Mouse (Mus musculus): ENCODE results near the gene Suclg2. TPM values are rescaled to one million over a fixed set of nuclear protein-coding genes. Genes with fewer than 3 reads are reported as not detected.
"Not testable (repeated sequence)": the region's sequence is repeated elsewhere in the genome, so short reads cannot be mapped to it uniquely, and the experiment has no call there.

Gene Suclg2
- total RNA-seq, 2 experiments from 2014 or later = 13.3 to 16.5 TPM

DNA sequence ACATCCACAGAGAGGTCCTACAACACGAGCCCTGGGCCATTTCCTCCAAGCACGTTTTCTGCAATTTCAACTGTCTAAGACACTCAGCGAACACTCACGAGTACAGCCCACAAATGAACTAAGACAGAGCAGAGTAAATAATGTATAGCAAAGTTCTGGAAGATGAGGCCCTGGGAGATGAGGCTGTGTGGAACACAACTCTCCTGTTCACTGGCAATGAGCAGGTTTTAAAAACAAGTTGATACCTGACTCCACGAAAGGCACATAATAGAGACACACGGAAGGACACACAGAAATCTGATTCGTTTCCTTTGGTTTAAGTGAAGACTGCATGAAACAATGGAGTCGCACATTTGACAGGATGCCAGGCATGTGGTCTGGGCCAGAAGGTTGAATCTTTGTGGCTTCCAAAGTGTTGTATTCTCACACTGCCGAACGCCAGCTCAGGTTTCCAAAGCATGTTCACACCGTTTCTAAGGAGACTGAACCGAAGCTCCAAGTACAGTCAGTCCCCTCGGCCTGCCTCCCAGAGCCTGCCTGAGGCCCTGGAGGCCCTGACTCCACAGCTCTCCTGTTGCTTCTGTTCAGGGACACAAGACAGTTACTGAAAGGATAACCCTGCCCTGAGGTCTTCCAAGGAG is 68.4 kb downstream of the Suclg2 start:
- H3K27ac ChIP-seq = no peak overlapping the region
- no peak overlapping the region for H3K4me3 ChIP-seq
- no peak for TF ChIP-seq CTCF (conservative IDR thresholded peaks at IDR 0.05)
- no peak for DNase-seq (ENCODE audit: low spot score in 2 of 2)

DNA sequence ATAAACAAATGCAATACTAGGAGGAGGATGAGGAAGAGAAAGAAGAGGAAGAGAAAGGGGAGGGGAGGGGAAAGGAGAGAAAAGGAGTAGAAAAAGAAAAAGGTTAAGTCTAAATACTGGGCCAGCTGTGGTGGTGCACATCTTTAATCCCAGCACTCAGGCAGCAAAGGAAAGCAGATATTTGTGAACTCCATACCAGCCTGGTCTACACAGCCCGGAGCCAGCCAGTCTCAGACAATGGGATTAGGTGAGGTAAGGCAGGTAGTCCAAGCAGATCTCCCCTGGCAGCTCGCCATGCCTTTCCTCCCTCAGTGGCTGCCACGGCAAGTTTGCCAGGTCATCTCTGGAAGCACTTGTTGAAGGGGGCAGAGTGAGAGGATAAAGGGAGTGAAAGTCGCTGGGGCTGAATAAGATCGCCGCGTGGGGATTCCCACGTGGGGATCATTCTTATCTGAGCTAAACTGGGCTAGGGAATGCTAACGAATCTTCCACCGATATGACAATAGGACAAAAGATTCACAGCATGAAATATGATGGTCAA is 69.4 kb downstream of the Suclg2 start:
- TF ChIP-seq CTCF (conservative IDR thresholded peaks at IDR 0.05) = no peak
- no peak for DNase-seq (ENCODE audit: low spot score in 2 of 2)
- Histone ChIP-seq H3K27ac (no peak overlapping the region), H3K4me3 (no peak overlapping the region)

DNA sequence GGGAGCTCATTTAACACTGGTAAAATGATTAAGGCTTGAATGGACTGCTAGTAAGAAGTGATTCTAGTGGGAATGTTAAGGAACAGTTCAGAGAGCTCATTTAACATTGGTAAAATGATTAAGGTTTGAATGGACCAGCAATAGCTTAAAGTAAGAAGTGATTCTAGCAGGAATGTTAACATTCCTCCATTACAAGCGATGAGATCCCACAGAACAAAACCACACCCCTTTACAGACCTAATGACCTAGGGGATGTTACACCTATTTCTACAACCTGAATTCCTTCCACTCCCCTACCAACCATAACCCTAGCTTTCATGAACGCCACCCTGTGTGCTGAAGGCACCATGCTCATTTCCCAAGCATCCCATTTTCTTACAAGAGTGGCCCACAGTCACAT is 81.2 kb downstream of the Suclg2 start:
- Histone ChIP-seq H3K4me3 (no peak overlapping the region), H3K27ac (no peak overlapping the region)
- no peak for DNase-seq (ENCODE audit: low spot score in 2 of 2)
- TF ChIP-seq CTCF (conservative IDR thresholded peaks at IDR 0.05) = no peak

DNA sequence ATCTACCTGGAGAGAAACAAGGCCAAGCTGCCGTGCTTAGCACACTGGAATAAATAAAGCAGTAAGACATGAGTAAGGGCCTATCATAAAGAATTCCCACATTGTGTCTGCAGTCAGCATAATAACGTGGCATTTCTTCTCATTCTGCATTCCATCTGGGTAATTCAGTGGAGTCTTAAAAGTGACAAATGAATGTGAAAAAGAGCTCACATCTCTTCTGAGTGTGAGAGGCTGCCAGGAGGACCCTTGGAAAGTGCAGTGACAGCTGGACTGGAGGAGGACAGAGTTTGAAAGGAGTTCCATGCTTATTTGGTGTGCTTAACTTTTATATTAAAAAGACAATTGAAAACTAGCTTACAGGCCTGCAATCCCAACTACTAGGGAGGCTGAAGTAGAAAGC is 83.2 kb downstream of the Suclg2 start:
- TF ChIP-seq CTCF (conservative IDR thresholded peaks at IDR 0.05) = no peak
- DNase-seq (ENCODE audit: low spot score in 2 of 2) = peak in 1 of 2 experiments; percentile 45
- Histone ChIP-seq H3K27ac (0 out of 2 replicates have a peak overlapping the region, but pooled peaks have one; percentile 36), H3K4me3 (no peak overlapping the region)

DNA sequence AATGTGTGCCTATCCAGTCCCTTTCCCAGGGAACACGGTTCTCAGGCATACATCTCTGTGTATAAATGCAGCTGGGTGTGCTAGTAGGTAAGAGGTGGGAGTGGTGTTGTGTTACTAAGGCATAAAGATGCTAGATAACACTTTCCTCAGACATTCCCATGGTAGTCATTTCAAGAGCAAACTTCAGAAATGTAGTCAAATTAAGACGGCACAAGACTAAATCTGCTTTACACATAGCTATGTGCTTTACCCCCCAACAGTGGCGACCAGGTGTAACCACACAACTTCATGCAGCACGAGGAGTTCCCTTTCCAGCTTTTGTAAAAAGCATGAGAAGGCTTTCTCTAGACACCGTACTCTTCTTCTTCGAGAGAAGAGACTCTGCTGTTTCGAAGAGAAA is 89.5 kb downstream of the Suclg2 start:
- Histone ChIP-seq H3K27ac (no peak overlapping the region), H3K4me3 (no peak overlapping the region)
- DNase-seq (ENCODE audit: low spot score in 2 of 2) = no peak
- no peak for TF ChIP-seq CTCF (conservative IDR thresholded peaks at IDR 0.05)

DNA sequence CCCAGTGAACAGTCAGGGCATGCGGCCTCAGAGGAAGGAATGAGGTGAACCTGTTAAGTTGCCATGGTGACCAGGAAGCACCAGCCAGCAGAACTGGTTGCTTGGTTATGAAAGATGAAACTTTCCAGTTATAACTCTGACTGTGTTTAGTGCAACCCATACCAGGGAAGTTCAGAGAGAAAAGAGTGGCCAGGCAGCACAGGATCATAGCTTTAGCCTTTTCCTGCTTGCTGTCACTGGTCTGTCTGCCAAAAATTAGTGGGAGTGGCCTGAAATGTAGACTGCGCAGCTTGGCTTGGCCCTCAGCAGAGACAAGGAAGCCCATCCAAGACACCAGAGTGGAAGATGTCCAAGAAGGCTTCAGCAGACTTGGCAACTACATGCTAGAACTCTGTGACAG is 96.8 kb downstream of the Suclg2 start:
- peak in 1 of 2 experiments; percentile 12 for DNase-seq (ENCODE audit: low spot score in 2 of 2)
- Histone ChIP-seq H3K4me3 (no peak overlapping the region), H3K27ac (no peak overlapping the region)
- TF ChIP-seq CTCF (conservative IDR thresholded peaks at IDR 0.05) = no peak

DNA sequence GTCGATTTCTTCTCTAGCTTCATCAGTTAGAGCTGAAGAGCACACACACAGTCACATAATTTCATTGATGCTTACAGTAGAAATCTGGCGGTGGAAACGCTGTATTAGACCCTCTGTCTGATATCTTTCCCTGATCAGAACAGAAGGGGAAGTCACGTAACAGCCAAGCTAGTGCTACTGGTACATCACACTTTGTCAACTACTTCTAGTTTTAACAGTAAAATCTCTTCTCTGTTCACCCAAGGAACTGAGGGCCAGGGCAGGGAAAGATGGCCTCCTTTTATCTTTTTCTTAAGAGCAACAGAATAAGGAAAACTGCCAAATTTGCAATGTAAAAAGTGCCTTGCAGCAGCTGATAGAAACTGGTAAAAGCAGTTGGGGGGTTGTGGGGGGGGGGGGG is 97.8 kb downstream of the Suclg2 start:
- no peak for TF ChIP-seq CTCF (conservative IDR thresholded peaks at IDR 0.05)
- DNase-seq (ENCODE audit: low spot score in 2 of 2) = no peak
- H3K4me3 ChIP-seq = no peak overlapping the region
- no peak overlapping the region for H3K27ac ChIP-seq

DNA sequence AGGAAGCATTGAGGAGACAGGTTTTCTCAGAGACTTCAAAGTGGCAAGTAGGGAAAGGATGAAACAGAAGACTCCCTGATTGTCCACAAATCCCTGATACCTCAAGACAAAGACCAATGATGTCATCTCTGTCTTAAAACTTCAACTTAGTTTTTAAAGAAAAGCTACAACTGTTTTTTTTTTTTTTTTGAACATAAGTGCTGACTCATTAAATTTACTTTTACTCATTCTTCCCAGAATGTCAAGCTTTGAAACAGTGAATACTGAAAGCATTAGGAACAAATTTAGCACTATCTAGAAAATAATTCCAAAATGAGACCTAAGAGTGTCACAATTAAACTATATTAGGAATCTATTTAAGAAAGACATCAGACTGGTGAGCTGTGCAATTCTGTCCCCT is 98.8 kb downstream of the Suclg2 start:
- H3K27ac ChIP-seq = no peak overlapping the region
- no peak for DNase-seq (ENCODE audit: low spot score in 2 of 2)
- H3K4me3 ChIP-seq = no peak overlapping the region
- TF ChIP-seq CTCF (conservative IDR thresholded peaks at IDR 0.05) = no peak

DNA sequence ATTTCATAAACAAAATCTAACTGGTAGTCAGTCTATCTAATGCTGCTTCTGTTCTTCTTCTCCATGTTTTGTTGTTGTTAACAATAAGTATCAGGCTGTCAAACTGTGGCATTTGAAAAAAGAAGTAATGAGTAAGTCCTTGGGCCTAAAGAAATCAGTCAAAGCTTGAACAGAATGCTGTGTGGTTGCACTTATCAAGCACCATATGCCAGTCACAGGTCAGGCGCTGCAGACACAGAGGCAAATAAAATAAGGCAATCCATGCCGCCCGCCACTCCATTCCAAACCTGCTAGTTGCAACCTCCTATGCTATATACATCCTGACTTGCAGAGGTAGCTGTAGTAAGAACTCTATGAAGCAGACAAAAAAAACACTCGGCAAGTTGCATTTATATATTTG is 100.2 kb downstream of the Suclg2 start:
- Histone ChIP-seq H3K4me3 (no peak overlapping the region), H3K27ac (no peak overlapping the region)
- TF ChIP-seq CTCF (conservative IDR thresholded peaks at IDR 0.05) = no peak
- DNase-seq (ENCODE audit: low spot score in 2 of 2) = no peak

DNA sequence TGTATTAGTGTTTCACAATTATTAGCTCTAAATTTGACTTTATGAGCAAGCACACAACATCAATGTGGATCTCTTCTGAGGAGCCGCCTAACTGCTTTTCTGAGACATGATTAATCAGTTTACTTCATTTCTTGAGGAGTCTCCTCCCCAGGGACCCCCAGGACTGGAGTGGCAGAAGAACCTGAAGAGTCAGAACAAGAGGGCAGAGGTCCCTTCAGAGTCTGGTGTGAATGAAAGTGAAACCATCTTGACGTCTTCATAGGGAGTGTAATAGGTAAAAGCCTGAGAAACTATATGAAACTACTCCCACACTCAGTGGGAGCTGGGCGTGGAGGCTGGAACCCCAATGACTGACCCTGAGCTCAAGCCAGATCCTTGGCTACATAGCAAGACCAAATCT is 105.4 kb downstream of the Suclg2 start:
- H3K27ac ChIP-seq = no peak overlapping the region
- TF ChIP-seq CTCF (conservative IDR thresholded peaks at IDR 0.05) = no peak
- H3K4me3 ChIP-seq = no peak overlapping the region
- no peak for DNase-seq (ENCODE audit: low spot score in 2 of 2)

DNA sequence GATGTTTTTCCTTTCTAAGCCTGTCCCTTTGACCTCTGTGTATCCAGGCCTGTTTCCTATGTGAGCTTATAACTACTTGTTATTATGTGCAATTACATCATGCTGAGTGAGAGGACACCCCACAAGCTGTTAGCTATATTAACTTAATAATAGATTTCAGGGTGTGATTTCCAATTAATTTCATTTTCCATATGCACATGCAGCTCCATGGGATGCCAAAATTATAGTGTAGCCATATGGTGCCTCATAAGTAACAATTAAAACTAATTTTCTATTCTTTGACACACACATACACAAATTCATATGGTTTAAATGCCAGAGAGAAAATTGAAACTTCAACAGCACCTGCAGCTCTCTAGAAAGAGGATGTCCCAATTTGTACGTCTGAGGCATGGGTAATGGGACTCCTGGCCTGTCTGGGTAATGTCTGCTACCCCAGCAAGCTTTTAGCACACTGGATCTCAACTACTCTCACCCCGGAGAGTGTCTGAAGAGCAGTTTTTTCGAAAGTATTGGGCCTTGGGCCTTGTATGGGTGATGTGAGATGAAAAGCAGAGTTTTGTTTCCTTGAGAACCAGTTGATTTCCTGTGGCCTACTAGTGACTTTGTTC is 106.1 kb downstream of the Suclg2 start:
- no peak overlapping the region for H3K4me3 ChIP-seq
- no peak for DNase-seq (ENCODE audit: low spot score in 2 of 2)
- no peak overlapping the region for H3K27ac ChIP-seq
- no peak for TF ChIP-seq CTCF (conservative IDR thresholded peaks at IDR 0.05)

DNA sequence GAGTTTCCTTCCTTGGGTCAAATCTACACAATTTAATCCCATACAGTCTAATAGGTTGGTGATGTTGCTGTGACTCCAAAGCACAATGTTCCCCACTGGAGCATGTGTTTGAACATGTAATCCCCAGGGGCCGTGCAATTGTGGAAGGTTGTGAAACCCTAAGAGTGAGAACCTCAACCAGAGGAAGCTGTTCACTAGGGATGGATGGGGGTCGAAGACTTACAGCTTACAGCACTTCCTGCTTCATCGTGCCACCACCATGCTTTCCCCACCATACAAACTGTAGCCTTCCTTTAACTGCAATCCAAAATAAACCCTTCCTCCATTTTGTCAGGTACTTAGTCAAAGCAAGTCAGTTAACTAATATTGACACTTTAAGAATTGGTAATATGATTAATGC is 107.5 kb downstream of the Suclg2 start:
- Histone ChIP-seq H3K4me3 (no peak overlapping the region), H3K27ac (no peak overlapping the region)
- no peak for TF ChIP-seq CTCF (conservative IDR thresholded peaks at IDR 0.05)
- DNase-seq (ENCODE audit: low spot score in 2 of 2) = no peak

DNA sequence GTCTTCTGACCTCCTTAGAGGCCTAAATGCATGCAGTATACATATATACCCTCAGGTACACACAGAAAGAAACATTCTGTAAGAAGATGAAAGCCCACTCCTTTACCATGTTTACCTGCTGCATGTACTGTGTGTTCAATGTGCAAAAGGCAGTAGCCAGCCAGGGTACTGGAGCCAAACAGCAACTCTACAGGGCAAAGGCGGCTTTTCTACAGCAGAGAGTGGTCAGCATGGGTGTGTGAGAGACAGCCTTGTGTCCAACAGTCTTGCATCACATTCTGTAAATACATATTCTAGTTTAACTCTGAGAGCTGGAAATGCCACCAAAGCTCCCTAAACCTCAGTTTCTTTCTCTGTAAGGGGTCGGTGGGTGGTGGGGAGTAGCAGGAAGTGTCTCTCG is 110.5 kb downstream of the Suclg2 start:
- TF ChIP-seq CTCF (conservative IDR thresholded peaks at IDR 0.05) = no peak
- no peak for DNase-seq (ENCODE audit: low spot score in 2 of 2)
- H3K27ac ChIP-seq = no peak overlapping the region
- no peak overlapping the region for H3K4me3 ChIP-seq

DNA sequence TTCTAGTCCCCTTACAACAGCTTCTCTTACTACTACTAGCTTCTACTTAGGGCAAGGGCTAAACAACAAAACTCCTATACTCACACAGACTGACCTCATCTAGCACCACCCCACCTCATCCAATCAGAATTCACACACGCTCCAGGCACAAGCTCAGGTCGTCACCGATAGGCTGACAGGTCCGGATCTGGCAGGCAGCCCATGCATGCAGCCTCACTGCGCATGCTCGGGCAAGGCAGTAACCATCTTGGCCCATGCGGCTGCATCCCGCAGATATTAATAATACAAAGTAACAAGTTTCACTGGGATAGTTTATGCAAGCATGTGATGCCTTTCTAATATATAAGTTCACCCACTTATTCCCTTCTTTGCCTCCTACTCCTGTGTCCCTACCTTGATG is 117.9 kb downstream of the Suclg2 start:
- H3K27ac ChIP-seq; DNase-seq (ENCODE audit: low spot score in 2 of 2); H3K4me3 ChIP-seq: not testable (repeated sequence)

Measured in layer of hippocampus, adult 2 months (tissue).